Mouse (Mus musculus): ENCODE results near the gene Dap. TPM values are rescaled to one million over a fixed set of nuclear protein-coding genes. Genes with fewer than 3 reads are reported as not detected.

Dap gene
- 87.1 and 96.9 TPM in 2 replicates for polyA plus RNA-seq (2014; fragmentation: Nextera tagmentation; extraction: Ambion mirVana)

GRCm38 (mm10) chr15:31224135-31224761 is at the start of gene Dap:
Gene Dap (plus strand): TSS chr15:31224314.
- peak; percentile 99 for ATAC-seq (ENCODE audit: low FRiP score, low TSS enrichment)
- H3K27me3 ChIP-seq (ENCODE audit: control insufficient read depth, insufficient read depth, low read length) = no peaks in the 10 kb centered on the region
- no peaks in the 10 kb centered on the region; the same call in 1 of the 2 replicates for H3K36me3 ChIP-seq (ENCODE audit: control insufficient read depth, insufficient read depth, low read length)
- under 1% methylated on average over 66 of the region's 67 CpGs for whole genome bisulfite sequencing
- H3K4me1 ChIP-seq (ENCODE audit: control insufficient read depth, insufficient read depth, low read length) = 0 out of 2 replicates have a peak, but pooled peaks cover 4% of the 10 kb centered on the region
- peak within 1 kb of the TSS; percentile 80; the same call in 1 of the 2 replicates for H3K27ac ChIP-seq (ENCODE audit: low read depth, low read length)
- H3K4me3 ChIP-seq (ENCODE audit: low read length) = peak within 1 kb of the TSS; percentile 83
- peak within 1 kb of the TSS; percentile 83 for H3K9ac ChIP-seq (ENCODE audit: low read depth, low read length)
- peak within 1 kb of the TSS; percentile 63 for H3K4me2 ChIP-seq (replicated peaks; ENCODE audit: low read depth, low read length)
- no peaks in the 10 kb centered on the region for H3K9me3 ChIP-seq (ENCODE audit: control insufficient read depth, low read length)

DNA sequence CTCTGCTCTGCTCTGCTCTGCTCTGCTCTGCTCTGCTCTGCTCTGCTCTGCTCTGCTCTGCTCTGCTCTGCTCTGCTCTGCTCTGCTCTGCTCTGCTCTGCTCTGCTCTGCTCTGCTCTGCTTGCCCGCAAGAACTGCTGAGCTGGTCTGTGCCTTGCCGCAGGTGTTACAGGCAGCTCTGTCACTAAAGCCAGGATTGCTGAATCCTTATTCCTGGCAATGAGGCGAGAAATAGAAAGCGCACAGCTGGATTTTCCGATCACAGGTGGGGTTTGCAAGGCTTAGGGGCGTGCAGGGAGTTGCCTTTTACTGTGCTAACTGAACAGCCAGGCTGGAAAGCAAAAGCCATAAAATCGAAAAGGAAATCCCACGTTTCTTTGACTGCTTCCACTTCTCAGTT is 47.5 kb upstream of the Dap start:
- WGBS = 32% methylated on average over 8 of the region's 8 CpGs

GRCm38 (mm10) chr15:31184651-31185443 is 39.3 kb upstream of the Dap start:
- H3K27ac ChIP-seq (ENCODE audit: low read depth, low read length) = no peak overlapping the region
- no peaks in the 10 kb centered on the region for H3K36me3 ChIP-seq (ENCODE audit: control insufficient read depth, insufficient read depth, low read length)
- no peak for ATAC-seq (ENCODE audit: low FRiP score, low TSS enrichment)
- no peak overlapping the region for H3K4me2 ChIP-seq (replicated peaks; ENCODE audit: low read depth, low read length)
- no peak overlapping the region for H3K9ac ChIP-seq (ENCODE audit: low read depth, low read length)
- no peaks in the 10 kb centered on the region for H3K27me3 ChIP-seq (ENCODE audit: control insufficient read depth, insufficient read depth, low read length)
- H3K9me3 ChIP-seq (ENCODE audit: control insufficient read depth, low read length) = no peaks in the 10 kb centered on the region
- H3K4me1 ChIP-seq (ENCODE audit: control insufficient read depth, insufficient read depth, low read length) = peaks cover 4% of the 10 kb centered on the region; the same call in 1 of the 2 replicates
- no peak overlapping the region for H3K4me3 ChIP-seq (ENCODE audit: low read length)
- 38% methylated on average over 12 of the region's 12 CpGs for WGBS

More for the DNA sequence above, 47.5 kb upstream of the Dap start:
- H3K27me3 ChIP-seq (ENCODE audit: control insufficient read depth, insufficient read depth, low read length) = no peaks in the 10 kb centered on the region
- H3K27ac ChIP-seq (ENCODE audit: low read depth, low read length) = no peak overlapping the region
- H3K36me3 ChIP-seq (ENCODE audit: control insufficient read depth, insufficient read depth, low read length) = no peaks in the 10 kb centered on the region
- H3K4me1 ChIP-seq (ENCODE audit: control insufficient read depth, insufficient read depth, low read length) = no peaks in the 10 kb centered on the region
- no peaks in the 10 kb centered on the region for H3K9me3 ChIP-seq (ENCODE audit: control insufficient read depth, low read length)
- no peak overlapping the region for H3K9ac ChIP-seq (ENCODE audit: low read depth, low read length)
- ATAC-seq (ENCODE audit: low FRiP score, low TSS enrichment) = 0 out of 2 replicates have a peak, but pooled peaks have one; percentile 55
- H3K4me3 ChIP-seq (ENCODE audit: low read length) = no peak overlapping the region
- H3K4me2 ChIP-seq (replicated peaks; ENCODE audit: low read depth, low read length) = no peak overlapping the region

GRCm38 (mm10) chr15:31185506-31185905 is 38.6 kb upstream of the Dap start:
- Histone ChIP-seq H3K4me2 (replicated peaks; ENCODE audit: low read depth, low read length) (no peak overlapping the region), H3K27ac (ENCODE audit: low read depth, low read length) (no peak overlapping the region), H3K36me3 (ENCODE audit: control insufficient read depth, insufficient read depth, low read length) (no peaks in the 10 kb centered on the region), H3K4me3 (ENCODE audit: low read length) (no peak overlapping the region), H3K27me3 (ENCODE audit: control insufficient read depth, insufficient read depth, low read length) (no peaks in the 10 kb centered on the region), H3K4me1 (ENCODE audit: control insufficient read depth, insufficient read depth, low read length) (peaks cover 4% of the 10 kb centered on the region; the same call in 1 of the 2 replicates), H3K9me3 (ENCODE audit: control insufficient read depth, low read length) (no peaks in the 10 kb centered on the region), H3K9ac (ENCODE audit: low read depth, low read length) (no peak overlapping the region)
- ATAC-seq (ENCODE audit: low FRiP score, low TSS enrichment) = no peak
- WGBS = 75% methylated on average over 5 of the region's 5 CpGs

DNA sequence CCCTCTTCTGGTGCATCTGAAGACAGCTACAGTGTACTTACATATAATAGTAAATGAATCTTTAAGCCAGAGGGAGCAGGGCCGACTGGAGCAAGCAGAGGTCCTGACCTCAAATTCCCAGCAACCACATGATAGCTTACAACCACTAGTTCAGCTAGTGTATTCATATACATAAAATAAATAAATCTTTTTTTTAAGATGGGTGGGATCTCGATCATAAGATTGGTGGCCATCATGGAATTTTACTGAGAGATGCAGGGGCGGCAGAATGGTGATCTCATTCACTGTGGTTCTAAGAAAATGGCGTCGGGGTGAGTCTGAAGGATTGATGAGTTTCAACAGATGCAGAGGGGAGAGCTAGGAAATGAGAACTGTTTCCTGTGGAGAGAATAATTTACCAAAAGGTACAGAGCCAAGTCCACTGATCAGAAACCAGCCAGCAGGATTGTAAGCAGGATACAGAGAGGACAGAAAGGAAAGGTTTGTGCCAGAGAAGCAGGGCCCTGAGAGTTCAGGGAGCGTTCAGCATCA is 37.7 kb upstream of the Dap start:
- no peak overlapping the region for H3K4me3 ChIP-seq (ENCODE audit: low read length)
- H3K9ac ChIP-seq (ENCODE audit: low read depth, low read length) = no peak overlapping the region
- no peak for ATAC-seq (ENCODE audit: low FRiP score, low TSS enrichment)
- no peak overlapping the region for H3K4me2 ChIP-seq (replicated peaks; ENCODE audit: low read depth, low read length)
- H3K27me3 ChIP-seq (ENCODE audit: control insufficient read depth, insufficient read depth, low read length) = no peaks in the 10 kb centered on the region
- WGBS = 62% methylated on average over 6 of the region's 6 CpGs
- H3K9me3 ChIP-seq (ENCODE audit: control insufficient read depth, low read length) = no peaks in the 10 kb centered on the region
- peaks cover 4% of the 10 kb centered on the region; the same call in 1 of the 2 replicates for H3K4me1 ChIP-seq (ENCODE audit: control insufficient read depth, insufficient read depth, low read length)
- H3K27ac ChIP-seq (ENCODE audit: low read depth, low read length) = no peak overlapping the region
- H3K36me3 ChIP-seq (ENCODE audit: control insufficient read depth, insufficient read depth, low read length) = no peaks in the 10 kb centered on the region

DNA sequence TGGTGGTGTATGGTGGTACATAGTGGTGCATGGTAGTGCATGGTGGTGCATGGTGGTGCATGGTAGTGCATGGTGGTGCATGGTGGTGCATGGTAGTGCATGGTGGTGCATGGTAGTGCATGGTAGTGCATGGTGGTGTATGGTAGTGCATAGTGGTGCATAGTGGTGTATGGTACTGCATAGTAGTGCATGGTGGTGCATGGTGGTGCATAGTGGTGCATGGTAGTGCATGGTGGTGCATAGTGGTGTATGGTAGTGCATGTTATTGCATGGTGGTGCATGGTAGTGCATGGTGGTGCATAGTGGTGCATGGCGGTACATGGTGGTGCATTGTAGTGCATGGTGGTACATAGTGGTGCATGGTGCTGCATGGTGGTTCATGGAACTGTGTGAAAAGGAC is 31.6 kb upstream of the Dap start:
- Histone ChIP-seq H3K4me1 (ENCODE audit: control insufficient read depth, insufficient read depth, low read length) (no peaks in the 10 kb centered on the region), H3K4me3 (ENCODE audit: low read length) (no peak overlapping the region), H3K9me3 (ENCODE audit: control insufficient read depth, low read length) (no peaks in the 10 kb centered on the region), H3K27ac (ENCODE audit: low read depth, low read length) (no peak overlapping the region), H3K9ac (ENCODE audit: low read depth, low read length) (no peak overlapping the region), H3K27me3 (ENCODE audit: control insufficient read depth, insufficient read depth, low read length) (no peaks in the 10 kb centered on the region), H3K4me2 (replicated peaks; ENCODE audit: low read depth, low read length) (no peak overlapping the region), H3K36me3 (ENCODE audit: control insufficient read depth, insufficient read depth, low read length) (no peaks in the 10 kb centered on the region)
- ATAC-seq (ENCODE audit: low FRiP score, low TSS enrichment) = no peak
- WGBS = 97% methylated on average over 1 of the region's 1 CpGs

- no peak overlapping the region for H3K9ac ChIP-seq (ENCODE audit: low read depth, low read length)
Measured at GRCm38 (mm10) chr15:31195776-31196175, 28.3 kb upstream of the Dap start.

GRCm38 (mm10) chr15:31207346-31208093 is 16.6 kb upstream of the Dap start:
- Histone ChIP-seq H3K4me1 (ENCODE audit: control insufficient read depth, insufficient read depth, low read length) (no peaks in the 10 kb centered on the region), H3K27me3 (ENCODE audit: control insufficient read depth, insufficient read depth, low read length) (no peaks in the 10 kb centered on the region), H3K4me3 (ENCODE audit: low read length) (no peak overlapping the region), H3K36me3 (ENCODE audit: control insufficient read depth, insufficient read depth, low read length) (no peaks in the 10 kb centered on the region), H3K9ac (ENCODE audit: low read depth, low read length) (no peak overlapping the region), H3K4me2 (replicated peaks; ENCODE audit: low read depth, low read length) (no peak overlapping the region), H3K27ac (ENCODE audit: low read depth, low read length) (no peak overlapping the region), H3K9me3 (ENCODE audit: control insufficient read depth, low read length) (no peaks in the 10 kb centered on the region)
- ATAC-seq (ENCODE audit: low FRiP score, low TSS enrichment) = no peak
- WGBS = 65% methylated on average over 9 of the region's 9 CpGs

More at GRCm38 (mm10) chr15:31195776-31196175, 28.3 kb upstream of the Dap start:
- no peak overlapping the region for H3K4me2 ChIP-seq (replicated peaks; ENCODE audit: low read depth, low read length)
- H3K27ac ChIP-seq (ENCODE audit: low read depth, low read length) = no peak overlapping the region
- ATAC-seq (ENCODE audit: low FRiP score, low TSS enrichment) = no peak
- H3K27me3 ChIP-seq (ENCODE audit: control insufficient read depth, insufficient read depth, low read length) = no peaks in the 10 kb centered on the region
- H3K36me3 ChIP-seq (ENCODE audit: control insufficient read depth, insufficient read depth, low read length) = no peaks in the 10 kb centered on the region
- WGBS = 81% methylated on average over 6 of the region's 6 CpGs
- no peaks in the 10 kb centered on the region for H3K9me3 ChIP-seq (ENCODE audit: control insufficient read depth, low read length)
- no peak overlapping the region for H3K4me3 ChIP-seq (ENCODE audit: low read length)
- no peaks in the 10 kb centered on the region for H3K4me1 ChIP-seq (ENCODE audit: control insufficient read depth, insufficient read depth, low read length)

Measured in kidney, embryonic 14.5 days (tissue).